In genomic region chr17:29789715-29790114, GRCm38 (mm10) we compare ENCODE assay signal across 8 mouse cellular contexts.
A peak's percentile ranks its signal among the peaks of the same experiment; 100 is the strongest.
DNase-seq lines count a peak whose midpoint lies in the region; ATAC-seq and TF ChIP-seq lines count a peak whose summit lies in the region.

No protein-coding gene starts in this region.

- H3K4me1 ChIP-seq in G1E (ENCODE audit: insufficient read depth, low read depth, low read length), result peaks cover 10% of the 10 kb centered on the region

- no peaks in the 10 kb centered on the region for H3K36me3 ChIP-seq in G1E (replicated peaks)

- 0 out of 2 replicates have a peak, but pooled peaks have one; percentile 33 for TF ChIP-seq CTCF in G1E (IDR thresholded peaks at IDR 0.05; ENCODE audit: low read depth, low read length)

- peak; percentile 22 for DNase-seq in cerebellum, adult 11 months
- DNase-seq in cerebellum, adult 11-12 months, result no peak
- DNase-seq in left cerebral cortex, postnatal 4 days, result peak; percentile 45
- no peak for DNase-seq in left cerebral cortex, postnatal 25 days (ENCODE audit: low spot score in 2 of 2)
- no peak for DNase-seq in G1E (ENCODE audit: low spot score)
- peak; percentile 57 for DNase-seq in induced T-regulatory cell, adult 2 months (ENCODE audit: low read depth)
- DNase-seq in kidney, postnatal 25 days, result no peak
- no peak for DNase-seq in kidney, postnatal 4 days

- H3K27me3 ChIP-seq in G1E (ENCODE audit: insufficient read depth, low read length), result peaks cover 15% of the 10 kb centered on the region

- no peak overlapping the region for H3K4me3 ChIP-seq in G1E (ENCODE audit: low read depth, low read length)

- H3K9me3 ChIP-seq in G1E (replicated peaks), result peaks cover 3% of the 10 kb centered on the region

- intact Hi-C loops in left cerebral cortex, postnatal 4 days (cut with DNase I), result no loop called here
- intact Hi-C loops in left cerebral cortex, postnatal 25 days (cut with DNase I), result no loop called here

- ATAC-seq in G1E (ENCODE audit: extremely low read depth, insufficient number of reproducible peaks, low FRiP score, poor library complexity, severe bottlenecking), result no peak

Comparison
In these comparisons a context has a peak if more than half of its experiments do, and no peak if none do; other contexts are left out.
1. DNase-seq: peak in cerebellum, adult 11 months (single experiment), left cerebral cortex, postnatal 4 days (single experiment) and induced T-regulatory cell, adult 2 months (single experiment); none in cerebellum, adult 11-12 months (single experiment), left cerebral cortex, postnatal 25 days (0 of 2), G1E (single experiment), kidney, postnatal 25 days (0 of 2) and kidney, postnatal 4 days (0 of 2).